Mouse (Mus musculus) spleen, adult 2 months (tissue): ENCODE data around the gene Batf3.

ENCODE experiments used
- CTCF ChIP-seq: fragments of 200-500 bp; IDR thresholded peaks from 2 replicates; pipeline ENCODE4 v1.5.1; 2011; ENCODE audit warnings: mild to moderate bottlenecking, inconsistent platforms; ENCODE audit not compliant: insufficient read depth, insufficient read length, insufficient replicate concordance; ENCODE audit errors: extremely low read depth
- POLR2A ChIP-seq: fragments of 200-500 bp; IDR thresholded peaks from 2 replicates; pipeline ENCODE4 v1.6.1; 2011; ENCODE audit warnings: low read depth, low read length, inconsistent platforms

DNA sequence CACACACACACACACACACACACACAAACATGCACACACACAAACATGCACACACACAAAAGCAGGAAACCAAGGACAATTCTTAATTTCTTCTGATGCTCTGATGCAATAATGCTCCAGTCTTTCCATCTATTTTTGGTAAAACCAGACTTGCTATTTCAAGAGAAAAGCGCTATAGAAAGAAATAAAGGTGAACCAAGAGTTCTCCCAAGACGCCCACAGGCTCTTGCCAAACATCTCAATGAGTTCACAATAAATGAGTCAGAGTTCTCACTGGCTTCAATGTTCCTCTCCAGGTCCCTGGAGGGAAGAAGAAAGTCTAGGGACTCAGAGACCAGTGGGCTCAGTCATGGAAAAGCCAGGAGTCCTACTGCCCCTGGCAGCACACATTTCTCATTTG is 26.0 kb downstream of the Batf3 start:
- TF ChIP-seq CTCF (no peak), POLR2A (no peak)
